Comparison of ENCODE assay signal across 8 mouse cellular contexts in the genomic region with DNA sequence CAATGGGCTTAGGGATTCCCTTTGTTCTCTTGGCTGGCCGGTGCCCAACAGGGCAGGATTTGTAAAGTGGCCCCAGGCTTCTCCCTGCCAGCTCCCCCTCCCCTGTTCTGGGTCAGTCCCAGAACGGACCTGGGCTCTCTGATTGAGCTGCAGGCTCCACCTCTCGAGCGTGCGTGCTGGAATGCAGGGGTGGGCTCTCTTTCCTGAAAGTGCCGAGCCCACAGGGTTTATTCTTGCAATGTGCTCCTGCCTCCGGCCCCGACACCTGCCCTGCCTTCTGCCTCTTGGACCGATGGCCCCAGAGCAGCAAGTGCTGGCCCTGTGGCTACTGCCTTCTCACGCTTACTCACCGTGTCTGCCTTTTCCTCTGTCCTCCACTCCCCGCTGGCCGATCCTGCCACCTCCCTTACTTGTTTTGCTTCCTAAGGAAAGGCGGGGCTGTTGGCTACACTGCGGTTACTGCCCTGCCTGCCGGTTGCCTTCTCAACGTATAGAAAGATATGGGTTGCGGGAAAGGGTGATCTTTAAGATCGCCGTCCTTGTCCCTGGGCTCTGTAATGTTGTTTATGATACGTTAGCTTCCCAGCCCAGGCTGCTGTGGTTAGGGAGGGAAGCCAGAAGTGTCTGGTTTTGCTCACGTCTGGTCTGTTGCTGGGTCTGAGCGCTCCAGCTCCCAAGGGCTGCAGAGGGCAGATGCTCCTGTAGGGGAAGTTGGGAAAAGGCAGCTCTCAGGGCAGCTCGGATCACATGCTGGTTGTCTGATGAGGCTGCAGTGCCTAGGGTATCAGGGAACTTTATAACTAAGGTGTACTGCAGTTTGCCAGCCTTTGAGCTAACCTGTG.
A peak's percentile ranks its signal among the peaks of the same experiment; 100 is the strongest.
DNase-seq lines count a peak whose midpoint lies in the region; ATAC-seq and TF ChIP-seq lines count a peak whose summit lies in the region.

No protein-coding gene starts in this region.

- H3K4me3 ChIP-seq in kidney, adult 2 months (ENCODE audit: insufficient read depth, low read depth, low read length) = peak overlapping the region; percentile 23; the same call in 1 of the 2 replicates
- H3K4me3 ChIP-seq in hindbrain, embryonic 12.5 days = peak overlapping the region; percentile 31
- H3K4me3 ChIP-seq in liver, postnatal 0 days (ENCODE audit: low read depth, low read length) = peak overlapping the region; percentile 35
- H3K4me3 ChIP-seq in neural tube, embryonic 12.5 days = peak overlapping the region; percentile 36

- H3K27me3 ChIP-seq in kidney, adult 2 months (replicated peaks; ENCODE audit: control insufficient read depth, insufficient read depth, low read length) = no peaks in the 10 kb centered on the region
- peaks cover 13% of the 10 kb centered on the region; the same call in 1 of the 2 replicates for H3K27me3 ChIP-seq in hindbrain, embryonic 12.5 days
- H3K27me3 ChIP-seq in liver, postnatal 0 days (ENCODE audit: insufficient read depth, low read length) = no peaks in the 10 kb centered on the region
- H3K27me3 ChIP-seq in neural tube, embryonic 12.5 days (replicated peaks) = no peaks in the 10 kb centered on the region

- no peak overlapping the region for H3K27ac ChIP-seq in kidney, adult 2 months (ENCODE audit: insufficient read depth, low read depth, low read length)
- H3K27ac ChIP-seq in hindbrain, embryonic 12.5 days = no peak overlapping the region
- no peak overlapping the region for H3K27ac ChIP-seq in liver, postnatal 0 days (ENCODE audit: low read depth)
- H3K27ac ChIP-seq in neural tube, embryonic 12.5 days = no peak overlapping the region

- ATAC-seq in erythroid progenitor cell, adult 5-6 weeks (replicated peaks; ENCODE audit: low FRiP score, poor library complexity, severe bottlenecking) = 0 out of 2 replicates have a peak, but pooled peaks have one; percentile 39
- peak; percentile 62 for ATAC-seq in hindbrain, embryonic 12.5 days (ENCODE audit: low FRiP score)
- ATAC-seq in liver, postnatal 0 days = peak; percentile 36
- ATAC-seq in neural tube, embryonic 12.5 days (ENCODE audit: low FRiP score, low read depth) = peak; percentile 70

- no peak for TF ChIP-seq CTCF in kidney, adult 2 months (conservative IDR thresholded peaks at IDR 0.05; ENCODE audit: insufficient read depth, insufficient read length, low read depth, low read length)
- 0 out of 2 replicates have a peak, but pooled peaks have one; percentile 12 for TF ChIP-seq CTCF in liver, postnatal 0 days (IDR thresholded peaks at IDR 0.05; ENCODE audit: low read depth)

- no peaks in the 10 kb centered on the region for H3K36me3 ChIP-seq in kidney, adult 2 months (ENCODE audit: control insufficient read depth, insufficient read depth, low read length)
- peaks cover 4% of the 10 kb centered on the region; the same call in 1 of the 2 replicates for H3K36me3 ChIP-seq in hindbrain, embryonic 12.5 days
- no peaks in the 10 kb centered on the region for H3K36me3 ChIP-seq in liver, postnatal 0 days (replicated peaks; ENCODE audit: insufficient read depth, low read length)
- no peaks in the 10 kb centered on the region; the same call in 1 of the 2 replicates for H3K36me3 ChIP-seq in neural tube, embryonic 12.5 days

- H3K4me1 ChIP-seq in kidney, adult 2 months (ENCODE audit: control insufficient read depth, insufficient read depth, low read length) = no peaks in the 10 kb centered on the region; the same call in 1 of the 2 replicates
- peaks cover 24% of the 10 kb centered on the region for H3K4me1 ChIP-seq in hindbrain, embryonic 12.5 days
- H3K4me1 ChIP-seq in liver, postnatal 0 days (ENCODE audit: insufficient read depth) = peaks cover 5% of the 10 kb centered on the region
- peaks cover 24% of the 10 kb centered on the region for H3K4me1 ChIP-seq in neural tube, embryonic 12.5 days

- H3K9ac ChIP-seq in hindbrain, embryonic 12.5 days = peak overlapping the region; percentile 60
- peak overlapping the region; percentile 41 for H3K9ac ChIP-seq in liver, postnatal 0 days (replicated peaks)
- H3K9ac ChIP-seq in neural tube, embryonic 12.5 days = peak overlapping the region; percentile 45; the same call in 1 of the 2 replicates

- H3K4me2 ChIP-seq in hindbrain, embryonic 12.5 days (replicated peaks) = peak overlapping the region; percentile 63
- H3K4me2 ChIP-seq in liver, postnatal 0 days (ENCODE audit: low read depth, low read length) = peak overlapping the region; percentile 72
- H3K4me2 ChIP-seq in neural tube, embryonic 12.5 days (replicated peaks) = peak overlapping the region; percentile 76

- DNase-seq in kidney, adult 2 months = no peak
- no peak for DNase-seq in kidney, adult 9 months
- DNase-seq in brain, adult 2 months (ENCODE audit: low read depth, low spot score) = peak; percentile 72
- DNase-seq in liver, postnatal 0 days = peak; percentile 23
- DNase-seq in right cerebral cortex, adult 18-20 months = no peak

- no peaks in the 10 kb centered on the region for H3K9me3 ChIP-seq in hindbrain, embryonic 12.5 days (replicated peaks)
- peaks cover 3% of the 10 kb centered on the region; the same call in 1 of the 2 replicates for H3K9me3 ChIP-seq in liver, postnatal 0 days (ENCODE audit: low read length)
- no peaks in the 10 kb centered on the region for H3K9me3 ChIP-seq in neural tube, embryonic 12.5 days

- no peak for TF ChIP-seq POLR2A in kidney, adult 2 months (IDR thresholded peaks at IDR 0.05; ENCODE audit: low read depth, low read length)

- WGBS in kidney, adult 2 months = 25% methylated on average over 24 of the region's 24 CpGs
- 1% methylated on average over 24 of the region's 24 CpGs for WGBS in hindbrain, embryonic 12.5 days
- 3% methylated on average over 24 of the region's 24 CpGs for WGBS in liver, postnatal 0 days (ENCODE audit: insufficient replicate concordance)
- WGBS in neural tube, embryonic 12.5 days = under 1% methylated on average over 24 of the region's 24 CpGs

- no peak for TF ChIP-seq EP300 in liver, postnatal 0 days (IDR thresholded peaks at IDR 0.05; ENCODE audit: low read depth)

Comparison
In these comparisons a context has a peak if more than half of its experiments do, and no peak if none do; other contexts are left out.
1. DNase-seq: peak in brain, adult 2 months (single experiment) and liver, postnatal 0 days (single experiment); none in kidney, adult 2 months (single experiment), kidney, adult 9 months (single experiment) and right cerebral cortex, adult 18-20 months (single experiment).
2. Peak in every context shown above with its lines, with median percentiles within 50 percentile points of each other: H3K4me3 ChIP-seq, ATAC-seq, H3K4me2 ChIP-seq and H3K9ac ChIP-seq.